Mouse (Mus musculus) lung, postnatal 0 days (tissue): ENCODE measurements around the gene Olfr520.

Source experiments
- CTCF ChIP-seq: IDR thresholded peaks from 2 replicates; pipeline ENCODE4 v1.5.1; 2016; ENCODE audit warnings: antibody characterized with exemption, mild to moderate bottlenecking
- EP300 ChIP-seq: IDR thresholded peaks from 2 replicates; pipeline ENCODE4 v1.6.1; 2016; ENCODE audit warnings: antibody characterized with exemption, mild to moderate bottlenecking, control low read depth

DNA sequence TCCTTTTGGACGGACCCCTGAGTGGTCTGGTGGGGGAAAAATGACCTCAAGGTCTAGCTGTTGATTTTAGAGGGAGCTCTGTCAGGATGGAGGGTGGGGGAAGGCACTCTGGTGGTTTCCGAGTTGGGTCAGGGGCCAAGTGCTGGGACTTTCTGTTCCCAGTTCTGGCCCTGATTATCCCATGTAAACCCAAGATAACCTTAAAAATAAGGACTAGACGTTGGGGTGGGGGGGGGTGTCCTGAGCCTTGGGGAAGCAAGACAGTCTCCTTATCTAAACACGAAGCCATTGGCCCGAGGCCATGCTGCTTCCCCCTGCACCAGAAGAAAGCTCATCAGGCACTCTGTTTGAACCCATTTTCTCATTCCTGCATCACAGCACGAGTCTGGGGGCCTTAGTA is 27.9 kb upstream of the Olfr520 start:
- no peak for TF ChIP-seq CTCF
- TF ChIP-seq EP300, result no peak
